Mouse (Mus musculus) ES-Bruce4 (cell line): ENCODE measurements around the gene Zcchc14.

Experiments
- CTCF ChIP-seq: IDR thresholded peaks from one replicate; pipeline ENCODE4 v1.8.1; 2011; ENCODE audit warnings: low read depth, low read length
- EP300 ChIP-seq: IDR thresholded peaks from 2 replicates; pipeline ENCODE4 v1.6.1; 2011; ENCODE audit warnings: low read depth, low read length; ENCODE audit not compliant: insufficient read depth

DNA sequence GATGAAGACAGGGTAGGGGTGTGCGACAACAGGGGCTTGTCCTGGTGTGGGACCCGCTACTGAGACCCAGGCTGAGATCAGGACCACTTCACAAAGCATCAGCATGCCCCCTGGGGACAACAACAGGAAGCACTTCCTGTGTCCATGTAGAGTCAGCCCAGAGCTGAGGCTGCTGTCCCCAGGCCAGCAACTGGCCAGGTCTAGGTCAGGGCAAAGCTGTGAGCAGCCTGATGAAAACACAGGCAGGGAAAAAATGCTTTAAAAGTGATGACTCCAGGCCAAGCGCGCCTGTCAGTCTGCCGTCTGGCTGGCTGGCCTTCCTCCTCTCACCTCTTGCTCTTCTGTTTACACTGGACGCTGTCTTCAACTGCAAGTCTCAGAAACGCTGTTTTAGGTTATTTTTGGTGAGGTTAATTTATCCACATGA is 21.0 kb downstream of the Zcchc14 start:
- TF ChIP-seq EP300 (no peak), CTCF (no peak)
